Mouse (Mus musculus) hindbrain, embryonic 12.5 days (tissue): ENCODE results near the gene Dtnbp1. TPM values are rescaled to one million over a fixed set of nuclear protein-coding genes. Genes with fewer than 3 reads are reported as not detected.

Experiments
- ATAC-seq: fragments of 200-750 bp; cut with Nextera tagmentation; 2 replicates; pipeline ENCODE4 v1.8.0; 2017; ENCODE audit warnings: moderate TSS enrichment; ENCODE audit not compliant: low FRiP score
- H3K27ac ChIP-seq: fragments of 300-500 bp; sonication (generic); 2 replicates; pipeline ENCODE4 v1.5.1; 2016; ENCODE audit warnings: mild to moderate bottlenecking
- H3K27me3 ChIP-seq: fragments of 300-500 bp; sonication (generic); 2 replicates; pipeline ENCODE4 v1.6.1; 2016; ENCODE audit warnings: mild to moderate bottlenecking
- H3K36me3 ChIP-seq: fragments of 300-500 bp; sonication (generic); 2 replicates; pipeline ENCODE4 v1.6.1; 2016; ENCODE audit warnings: mild to moderate bottlenecking
- H3K4me1 ChIP-seq: fragments of 300-500 bp; sonication (generic); 2 replicates; pipeline ENCODE4 v1.6.1; 2016
- H3K4me2 ChIP-seq: fragments of 300-500 bp; sonication (generic); replicated peaks from 2 replicates; pipeline ENCODE4 v1.6.1; 2016; ENCODE audit warnings: mild to moderate bottlenecking
- H3K4me3 ChIP-seq: fragments of 300-500 bp; sonication (generic); 2 replicates; pipeline ENCODE4 v1.5.1; 2016; ENCODE audit warnings: mild to moderate bottlenecking
- H3K9ac ChIP-seq: fragments of 300-500 bp; sonication (generic); 2 replicates; pipeline ENCODE4 v1.6.1; 2016; ENCODE audit warnings: mild to moderate bottlenecking, moderate library complexity
- H3K9me3 ChIP-seq: fragments of 300-500 bp; sonication (generic); replicated peaks from 2 replicates; pipeline ENCODE4 v1.6.1; 2016; ENCODE audit warnings: mild to moderate bottlenecking
- WGBS: fragments of 180-500 bp; shearing (Covaris S2); methylation state at CpG from one replicate; pipeline ENCODE4 v1.1.7; 2016; 5-methylcytosine and 5-hydroxymethylcytosine counted together
- polyA plus RNA-seq: library from polyadenylated mRNA; unstranded; fragments of >200 nt; fragmentation: Nextera tagmentation; extraction: Ambion mirVana; gene quantifications from 2 replicates; pipeline ENCODE4 v1.2.1, GENCODE M21; 2016

Dtnbp1 gene
- polyA plus RNA-seq, 1 experiment from 2014 or later, result 81.6 TPM

- Histone ChIP-seq H3K27ac (peak overlapping the region; percentile 26), H3K36me3 (0 out of 2 replicates have a peak, but pooled peaks cover 2% of the 10 kb centered on the region), H3K4me1 (peaks cover 7% of the 10 kb centered on the region), H3K4me2 (no peak overlapping the region), H3K9ac (no peak overlapping the region), H3K9me3 (no peaks in the 10 kb centered on the region), H3K4me3 (no peak overlapping the region), H3K27me3 (no peaks in the 10 kb centered on the region)
- 40% methylated on average over 2 of the region's 2 CpGs for WGBS
- ATAC-seq, result no peak
These were observed 24.9 kb downstream of the Dtnbp1 start for GRCm38 (mm10) chr13:44977059-44977458.

GRCm38 (mm10) chr13:44960542-44961291 lies 41.2 kb downstream of the Dtnbp1 start:
- WGBS, result 85% methylated on average over 5 of the region's 5 CpGs
- no peak overlapping the region for H3K9ac ChIP-seq
- no peaks in the 10 kb centered on the region for H3K9me3 ChIP-seq
- no peaks in the 10 kb centered on the region for H3K27me3 ChIP-seq
- H3K36me3 ChIP-seq, result 0 out of 2 replicates have a peak, but pooled peaks cover 2% of the 10 kb centered on the region
- H3K4me2 ChIP-seq, result no peak overlapping the region
- peaks cover 5% of the 10 kb centered on the region for H3K4me1 ChIP-seq
- 0 out of 2 replicates have a peak, but pooled peaks have one; percentile 61 for ATAC-seq
- 0 out of 2 replicates have a peak overlapping the region, but pooled peaks have one; percentile 18 for H3K27ac ChIP-seq
- H3K4me3 ChIP-seq, result no peak overlapping the region

DNA sequence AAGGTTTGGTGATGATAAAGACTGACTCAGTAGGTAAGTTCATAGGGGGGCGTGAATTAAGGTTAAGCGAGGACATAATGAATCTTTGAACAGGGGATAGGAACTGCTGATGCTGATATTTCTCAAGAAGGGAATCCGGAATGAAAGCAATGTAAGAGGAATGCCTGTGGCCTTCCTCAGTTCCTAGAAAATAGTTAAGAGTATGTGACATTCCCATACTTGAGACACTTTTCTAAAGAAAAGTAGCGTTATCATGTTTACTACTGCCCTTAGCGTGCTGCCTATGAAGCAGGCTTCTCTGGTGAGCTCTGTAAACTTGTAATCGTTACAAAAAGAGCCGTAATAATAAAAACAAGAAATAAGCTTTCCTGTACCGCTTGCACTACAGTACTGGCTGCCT lies 44.9 kb downstream of the Dtnbp1 start:
- no peaks in the 10 kb centered on the region for H3K27me3 ChIP-seq
- H3K36me3 ChIP-seq, result 0 out of 2 replicates have a peak, but pooled peaks cover 2% of the 10 kb centered on the region
- no peak overlapping the region for H3K4me3 ChIP-seq
- H3K27ac ChIP-seq, result no peak overlapping the region
- H3K4me2 ChIP-seq, result no peak overlapping the region
- no peak for ATAC-seq
- H3K9ac ChIP-seq, result no peak overlapping the region
- H3K9me3 ChIP-seq, result no peaks in the 10 kb centered on the region
- WGBS, result 93% methylated on average over 8 of the region's 8 CpGs
- H3K4me1 ChIP-seq, result peaks cover 5% of the 10 kb centered on the region

DNA sequence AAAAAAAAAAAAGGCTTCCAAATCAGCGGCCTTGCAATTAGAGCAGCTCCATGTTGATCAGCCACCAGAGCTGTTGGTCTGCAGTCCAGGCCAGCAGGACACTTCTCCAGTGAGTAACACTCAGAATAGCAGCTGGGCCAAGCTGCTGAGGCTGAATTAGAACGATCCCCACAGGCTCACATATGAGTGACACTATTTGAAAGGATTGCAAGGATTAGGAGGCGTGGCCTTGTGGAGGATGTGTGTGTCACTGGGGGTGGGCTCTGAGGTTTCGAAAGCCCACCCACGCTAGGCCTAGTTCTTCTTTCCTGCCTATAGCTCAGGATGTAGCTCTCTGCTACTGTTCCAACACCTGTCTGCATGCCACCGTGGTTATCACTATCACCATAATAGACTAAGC lies 46.2 kb downstream of the Dtnbp1 start:
- H3K36me3 ChIP-seq, result 0 out of 2 replicates have a peak, but pooled peaks cover 2% of the 10 kb centered on the region
- H3K4me3 ChIP-seq, result no peak overlapping the region
- H3K4me1 ChIP-seq, result no peaks in the 10 kb centered on the region
- H3K9ac ChIP-seq, result no peak overlapping the region
- WGBS, result 87% methylated on average over 6 of the region's 6 CpGs
- no peaks in the 10 kb centered on the region for H3K27me3 ChIP-seq
- no peak for ATAC-seq
- H3K4me2 ChIP-seq, result no peak overlapping the region
- H3K9me3 ChIP-seq, result no peaks in the 10 kb centered on the region
- no peak overlapping the region for H3K27ac ChIP-seq

DNA sequence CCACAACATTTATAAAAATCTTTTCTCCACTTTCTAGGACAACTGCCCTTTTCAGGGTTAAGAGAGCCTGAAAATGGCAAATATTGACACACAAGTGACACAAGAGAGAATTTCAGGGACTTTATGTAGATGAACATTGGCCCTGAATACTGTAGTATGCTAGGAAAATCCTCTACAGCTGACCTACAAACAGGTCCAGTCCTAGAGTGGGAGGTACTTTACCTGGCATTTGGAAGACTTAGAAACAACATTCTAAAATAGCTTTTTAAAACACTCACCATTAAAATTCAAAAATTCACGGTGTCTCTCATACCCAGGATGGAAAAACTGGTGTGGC lies 47.7 kb downstream of the Dtnbp1 start:
- no peak overlapping the region for H3K4me2 ChIP-seq
- 90% methylated on average over 1 of the region's 1 CpGs for WGBS
- H3K9ac ChIP-seq, result no peak overlapping the region
- no peak for ATAC-seq
- no peaks in the 10 kb centered on the region for H3K4me1 ChIP-seq
- no peaks in the 10 kb centered on the region for H3K9me3 ChIP-seq
- H3K4me3 ChIP-seq, result no peak overlapping the region
- H3K27me3 ChIP-seq, result no peaks in the 10 kb centered on the region
- no peak overlapping the region for H3K27ac ChIP-seq
- H3K36me3 ChIP-seq, result 0 out of 2 replicates have a peak, but pooled peaks cover 2% of the 10 kb centered on the region

DNA sequence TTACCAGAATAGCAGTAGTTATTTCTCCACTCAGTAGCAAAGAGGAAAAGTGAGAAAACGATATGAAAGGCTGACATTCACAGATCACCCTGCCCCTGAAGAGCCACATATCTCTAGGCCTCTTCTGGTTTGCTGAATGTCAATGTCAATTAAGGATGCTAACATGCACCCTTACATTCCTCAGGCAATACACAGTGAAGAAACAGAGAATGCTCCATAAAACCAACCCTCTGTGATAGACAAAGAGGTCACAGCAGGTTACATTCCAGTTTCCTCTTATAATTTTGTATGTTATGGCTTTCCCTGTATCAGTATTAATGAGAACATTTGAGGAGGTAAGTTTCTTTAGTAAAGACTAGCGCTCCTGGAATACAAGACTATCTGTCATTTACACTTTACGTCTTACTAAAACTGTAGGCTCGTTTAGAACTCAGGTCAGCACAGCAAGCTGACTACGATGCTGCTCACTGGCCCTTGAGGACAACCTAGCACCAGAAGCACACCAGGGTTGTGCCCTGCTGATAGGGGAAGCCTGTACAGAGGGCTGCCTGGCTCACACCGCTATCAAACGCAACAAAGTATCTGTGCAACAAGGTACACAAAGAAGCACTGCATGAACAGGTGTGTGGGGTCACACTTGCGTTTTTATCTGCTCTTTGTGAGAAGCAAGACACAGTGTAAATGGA lies 48.3 kb downstream of the Dtnbp1 start:
- no peak for ATAC-seq
- no peak overlapping the region for H3K27ac ChIP-seq
- no peak overlapping the region for H3K4me2 ChIP-seq
- no peaks in the 10 kb centered on the region for H3K4me1 ChIP-seq
- 0 out of 2 replicates have a peak, but pooled peaks cover 2% of the 10 kb centered on the region for H3K36me3 ChIP-seq
- H3K9me3 ChIP-seq, result no peaks in the 10 kb centered on the region
- no peaks in the 10 kb centered on the region for H3K27me3 ChIP-seq
- no peak overlapping the region for H3K9ac ChIP-seq
- H3K4me3 ChIP-seq, result no peak overlapping the region
- WGBS, result 86% methylated on average over 8 of the region's 8 CpGs

- no peak overlapping the region for H3K4me2 ChIP-seq
- H3K36me3 ChIP-seq, result 0 out of 2 replicates have a peak, but pooled peaks cover 2% of the 10 kb centered on the region
- whole genome bisulfite sequencing, result 74% methylated on average over 10 of the region's 10 CpGs
- no peaks in the 10 kb centered on the region for H3K27me3 ChIP-seq
- H3K4me3 ChIP-seq, result no peak overlapping the region
- ATAC-seq, result no peak
- H3K9ac ChIP-seq, result no peak overlapping the region
- H3K27ac ChIP-seq, result no peak overlapping the region
- H3K9me3 ChIP-seq, result no peaks in the 10 kb centered on the region
- H3K4me1 ChIP-seq, result peaks cover 3% of the 10 kb centered on the region
These were observed 49.4 kb downstream of the Dtnbp1 start for GRCm38 (mm10) chr13:44952393-44953086.

- H3K4me2 ChIP-seq, result no peak overlapping the region
- H3K4me1 ChIP-seq, result peaks cover 18% of the 10 kb centered on the region
- ATAC-seq, result no peak
- 86% methylated on average over 16 of the region's 16 CpGs for WGBS
- H3K36me3 ChIP-seq, result no peaks in the 10 kb centered on the region
- H3K27ac ChIP-seq, result no peak overlapping the region
- H3K9ac ChIP-seq, result no peak overlapping the region
- no peaks in the 10 kb centered on the region for H3K27me3 ChIP-seq
- H3K4me3 ChIP-seq, result no peak overlapping the region
- no peaks in the 10 kb centered on the region for H3K9me3 ChIP-seq
These were observed 53.4 kb downstream of the Dtnbp1 start for GRCm38 (mm10) chr13:44948320-44949250.

DNA sequence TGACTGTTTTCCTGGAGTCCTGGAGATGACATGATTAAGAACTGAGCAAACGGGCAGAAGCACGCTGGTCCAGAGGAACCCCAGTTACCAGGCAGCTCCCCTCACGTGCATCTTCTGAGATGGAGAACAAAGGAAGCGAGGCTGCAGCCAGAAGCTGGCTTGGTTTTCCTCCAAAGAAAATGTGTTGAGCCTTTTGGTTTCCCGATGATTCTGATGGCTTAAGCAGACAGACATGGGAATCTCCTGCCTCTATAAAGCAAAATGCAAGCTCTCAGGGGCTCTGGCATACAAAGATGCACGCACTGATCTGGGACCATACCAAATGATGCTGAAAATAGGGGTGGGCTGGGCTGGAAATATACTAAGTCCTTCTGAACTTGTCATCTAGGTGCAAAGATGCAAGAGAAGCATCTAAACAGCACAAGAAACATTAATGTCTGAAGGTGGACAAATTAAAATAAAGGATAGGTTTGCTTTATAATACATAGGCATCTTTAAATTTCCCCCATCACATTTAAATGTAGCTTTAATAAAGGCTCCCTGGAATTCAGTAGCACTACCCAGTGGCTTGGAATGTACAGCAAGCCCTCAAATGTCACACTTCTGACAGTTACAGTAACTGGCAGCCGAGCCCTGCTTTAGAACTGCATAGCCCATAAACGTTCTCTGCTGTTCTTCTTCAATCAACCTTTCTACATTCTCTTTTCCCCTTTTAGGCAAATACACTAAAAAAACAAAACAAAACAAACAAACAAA lies 54.9 kb downstream of the Dtnbp1 start:
- Histone ChIP-seq H3K27me3 (no peaks in the 10 kb centered on the region), H3K9ac (peak overlapping the region; percentile 63), H3K4me3 (peak overlapping the region; percentile 40), H3K36me3 (no peaks in the 10 kb centered on the region), H3K4me2 (peak overlapping the region; percentile 54), H3K27ac (peak overlapping the region; percentile 80), H3K4me1 (peaks cover 23% of the 10 kb centered on the region), H3K9me3 (no peaks in the 10 kb centered on the region)
- ATAC-seq, result peak; percentile 67
- WGBS, result 25% methylated on average over 8 of the region's 8 CpGs

DNA sequence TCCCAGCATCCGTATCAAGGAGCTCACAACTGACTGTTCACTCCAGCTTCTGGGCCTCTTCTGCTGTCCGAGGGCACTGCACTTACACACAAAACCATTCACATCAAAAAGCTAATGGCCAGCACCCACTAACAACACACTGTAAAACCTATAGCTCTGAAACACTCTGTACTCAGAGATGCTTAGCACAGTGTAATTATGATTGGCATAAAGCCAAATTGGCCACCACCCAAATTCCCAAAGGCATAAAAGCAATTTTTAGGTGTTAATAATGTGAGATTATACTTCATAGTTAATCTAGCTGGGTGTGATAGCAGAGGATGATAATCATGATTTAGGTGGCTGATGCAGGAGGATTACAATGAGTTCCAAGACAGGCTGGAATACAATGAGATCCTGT lies 58.3 kb downstream of the Dtnbp1 start:
- H3K4me3 ChIP-seq, result no peak overlapping the region
- no peak for ATAC-seq
- no peaks in the 10 kb centered on the region for H3K9me3 ChIP-seq
- H3K4me2 ChIP-seq, result no peak overlapping the region
- peaks cover 26% of the 10 kb centered on the region for H3K4me1 ChIP-seq
- no peak overlapping the region for H3K9ac ChIP-seq
- no peaks in the 10 kb centered on the region for H3K27me3 ChIP-seq
- H3K36me3 ChIP-seq, result no peaks in the 10 kb centered on the region
- no peak overlapping the region for H3K27ac ChIP-seq
- WGBS, result 91% methylated on average over 2 of the region's 2 CpGs
